Mouse (Mus musculus): ENCODE data around the gene Olfr1051.
"Not testable (repeated sequence)": the region's sequence is repeated elsewhere in the genome, so short reads cannot be mapped to it uniquely, and the experiment has no call there.

The Olfr1051 gene

DNA sequence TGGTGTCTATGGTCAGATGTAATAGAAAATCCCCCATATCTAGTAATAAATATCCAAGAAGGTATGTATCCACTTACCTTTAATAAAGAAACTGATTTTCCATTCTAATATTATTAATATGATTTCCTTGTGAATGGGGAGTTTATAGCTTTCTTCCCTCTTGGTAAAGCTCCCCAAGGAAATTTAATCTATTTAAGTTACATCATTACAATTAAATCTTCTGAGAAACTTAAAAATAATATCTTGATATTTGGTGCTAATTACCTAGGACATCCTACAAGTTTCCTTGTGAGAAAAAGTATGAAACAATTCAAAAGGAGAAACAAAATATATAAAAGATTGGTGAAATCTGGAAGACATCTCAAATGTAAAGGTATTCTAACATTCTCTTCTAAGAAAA lies at the start of gene Olfr1051:
Gene Olfr1051, minus strand, starts transcription at position 101 of the 400 bp plus-strand sequence.
- not testable (repeated sequence) for DNase-seq (ENCODE audit: low spot score)

- no peak for DNase-seq (ENCODE audit: low spot score)
Measured at GRCm38 (mm10) chr2:86315184-86315583, 36.3 kb upstream of the Olfr1051 start, which contains the start of gene Olfr1053. Gene Olfr1053 (minus strand): TSS chr2:86315284.

- no peak for DNase-seq (ENCODE audit: low spot score)
Measured at GRCm38 (mm10) chr2:86292155-86292554, 13.3 kb upstream of the Olfr1051 start, which contains the start of gene Olfr1052. Gene Olfr1052 (plus strand): TSS chr2:86292455.

DNA sequence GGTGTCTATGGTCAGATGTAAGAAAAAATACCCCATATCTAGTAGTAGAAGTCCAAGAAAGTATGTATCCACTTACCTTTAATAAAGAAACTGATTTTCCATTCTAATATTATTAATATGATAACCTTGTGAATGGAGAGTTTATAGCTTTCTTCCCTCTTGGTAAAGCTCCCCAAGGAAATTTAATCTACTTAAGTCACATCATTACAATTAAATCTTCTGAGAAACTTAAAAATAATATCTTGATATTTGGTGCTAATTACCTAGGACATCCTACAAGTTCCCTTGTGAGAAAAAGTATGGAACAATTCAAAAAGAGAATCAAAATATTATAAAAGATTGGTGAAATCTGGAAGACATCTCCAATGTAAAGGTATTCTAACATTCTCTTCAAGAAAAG lies 20.7 kb downstream of the Olfr1051 start, which contains the start of gene Olfr1049:
Gene Olfr1049, minus strand, starts transcription at position 101 of the 400 bp plus-strand sequence.
- DNase-seq (ENCODE audit: low spot score), result not testable (repeated sequence)

DNA sequence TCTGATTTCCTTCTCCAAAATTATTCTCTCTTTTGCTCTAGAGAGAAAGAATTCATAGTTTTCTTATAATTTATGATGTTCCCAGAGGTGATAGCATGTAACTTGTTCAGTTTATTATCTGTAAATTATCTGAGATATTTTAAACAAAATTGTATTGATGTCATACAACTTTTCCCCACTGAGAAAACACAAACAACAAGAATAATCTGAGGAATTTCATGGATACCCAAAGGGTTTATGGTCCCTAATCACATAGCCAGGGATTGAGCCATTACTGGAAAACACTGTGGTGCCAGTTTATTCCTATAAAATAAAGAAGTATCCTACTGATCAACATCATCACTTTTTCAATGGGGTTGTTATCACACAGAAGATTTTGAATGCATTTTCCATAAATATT lies 38.7 kb downstream of the Olfr1051 start, which contains the start of gene Olfr1048:
Gene Olfr1048, minus strand, starts transcription at position 101 of the 400 bp plus-strand sequence.
- DNase-seq (ENCODE audit: low spot score), result no peak

- no peak for DNase-seq (ENCODE audit: low spot score)
Measured at GRCm38 (mm10) chr2:86231301-86231700, 47.6 kb downstream of the Olfr1051 start, which contains the start of gene Olfr1047. Gene Olfr1047 (minus strand): TSS chr2:86231401.
